Mouse (Mus musculus): ENCODE data around the gene Nckipsd. TPM values are rescaled to one million over a fixed set of nuclear protein-coding genes. Genes with fewer than 3 reads are reported as not detected.

The Nckipsd gene
- total and polyA plus RNA-seq, 3 experiments: 6.4 to 13.2 (median 6.6) TPM

DNA sequence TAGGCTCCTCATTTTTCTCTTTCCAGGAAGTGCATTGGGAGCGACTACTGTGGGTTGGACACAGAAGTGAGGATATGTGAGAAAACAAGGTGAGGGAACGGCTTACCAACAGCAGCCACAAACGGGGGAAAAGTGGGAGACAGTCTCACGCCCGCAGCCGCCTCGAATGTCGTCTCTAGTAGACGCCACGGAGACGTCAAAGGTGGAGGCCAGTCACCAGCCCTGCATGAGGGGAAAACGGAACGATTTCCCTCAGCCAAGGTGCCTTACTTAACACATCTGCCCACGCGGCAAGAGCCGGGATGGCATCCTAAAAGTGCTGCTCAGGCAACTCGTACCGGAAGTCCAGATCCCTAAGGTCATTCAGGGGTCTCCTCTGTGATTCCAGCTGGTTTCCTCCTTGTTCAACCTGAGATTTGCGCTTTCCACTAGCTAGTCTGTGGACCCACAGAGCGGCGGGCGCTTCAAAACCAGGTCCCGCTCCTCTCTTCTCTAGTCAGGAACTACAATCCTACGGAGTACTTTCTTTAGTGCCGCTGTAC, 16.0 kb downstream of the Nckipsd start:
- dilution Hi-C loops (cut with MboI; ENCODE audit: extremely low pct_ligation_motif_present, extremely low pct_unique_long_range_greater_than_20kb, low sequenced_read_pairs): no loop called here
- Histone ChIP-seq H3K79me2 (replicated peaks; ENCODE audit: control insufficient read depth, extremely low read depth, insufficient read depth, poor library complexity, severe bottlenecking) (no peaks in the 10 kb centered on the region), H3K9me3 (replicated peaks; ENCODE audit: low read length) (peaks cover 21% of the 10 kb centered on the region), H3K4me3 (replicated peaks in 1 of 3; ENCODE audit: low read depth in 2 of 3, low read length in 2 of 3, poor library complexity in 1 of 3) (no peak overlapping the region), H3K36me3 (replicated peaks in 1 of 2; ENCODE audit: control insufficient read depth in 1 of 2, insufficient read depth in 1 of 2, low read length in 1 of 2) (peaks cover 0 to 6% of the 10 kb centered on the region in 2 experiments), H3K9ac (ENCODE audit: insufficient read depth, low read depth) (no peak overlapping the region), H3K4me2 (ENCODE audit: insufficient read depth, low read depth, poor library complexity, severe bottlenecking) (no peak overlapping the region), H3K4me1 (ENCODE audit: control insufficient read depth in 1 of 2, insufficient read depth in 2 of 2) (no peaks in the 10 kb centered on the region), H3K27ac (ENCODE audit: insufficient read depth, low read depth) (no peak overlapping the region), H3K27me3 (replicated peaks) (peaks cover 1% of the 10 kb centered on the region)
- TF ChIP-seq GABPA (IDR thresholded peaks at IDR 0.05; ENCODE audit: insufficient replicate concordance, low read depth, low read length): no peak
- TF ChIP-seq BHLHE40 (IDR thresholded peaks at IDR 0.05; ENCODE audit: low read depth, low read length): no peak
- TF ChIP-seq MXI1 (IDR thresholded peaks at IDR 0.05; ENCODE audit: low read depth, low read length): no peak
- TF ChIP-seq TCF12 (IDR thresholded peaks at IDR 0.05; ENCODE audit: low read depth, low read length): no peak
- no peak for TF ChIP-seq IRF4 (IDR thresholded peaks at IDR 0.05; ENCODE audit: low read depth, low read length)
- TF ChIP-seq ZMIZ1 (IDR thresholded peaks at IDR 0.05; ENCODE audit: low read depth, low read length): no peak
- no peak for TF ChIP-seq SMC3 (IDR thresholded peaks at IDR 0.05; ENCODE audit: low read depth, low read length)
- no peak for TF ChIP-seq ETS1 (conservative IDR thresholded peaks at IDR 0.05; ENCODE audit: low read depth, low read length)
- no peak for TF ChIP-seq MAX (IDR thresholded peaks at IDR 0.05; ENCODE audit: low read length)
- in situ Hi-C loops (cut with MboI; ENCODE audit: low pct_ligation_motif_present, low pct_unique_long_range_greater_than_20kb, low sequenced_read_pairs): no loop called here
- no peak for DNase-seq (ENCODE audit: extremely low read depth)

DNA sequence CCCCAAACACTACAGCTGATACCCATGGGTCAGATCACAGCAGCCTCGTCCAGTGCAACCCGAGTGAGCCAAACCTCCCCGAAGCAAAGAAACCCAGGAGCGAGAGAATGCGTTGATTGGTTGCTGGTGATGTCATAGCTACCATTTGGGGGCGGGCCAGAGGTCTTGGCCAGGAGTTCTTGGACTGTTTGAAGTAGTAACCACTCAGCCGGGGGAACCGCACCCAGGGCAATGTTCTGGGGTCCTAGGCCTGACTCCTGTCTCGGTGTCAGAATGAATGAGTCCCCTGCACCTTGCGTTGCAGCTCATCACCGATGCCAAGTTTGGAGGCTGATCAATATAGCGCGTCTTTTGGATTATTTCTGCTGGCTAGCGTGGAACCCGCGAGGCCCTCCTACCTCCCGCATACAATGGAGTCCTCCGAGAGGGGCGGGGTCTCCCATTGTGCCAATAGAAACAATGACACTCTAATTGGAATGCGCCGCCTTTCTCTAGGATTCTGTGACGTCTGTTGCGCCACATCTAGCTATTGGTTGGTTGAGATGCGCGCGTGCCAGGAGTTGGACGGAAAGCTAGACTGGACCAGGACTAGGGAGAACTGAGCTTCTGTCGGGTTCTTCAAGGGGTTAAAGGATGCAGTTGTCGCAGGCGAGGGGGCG, 16.7 kb downstream of the Nckipsd start:
- Histone ChIP-seq H3K27me3 (replicated peaks) (peaks cover 3% of the 10 kb centered on the region), H3K36me3 (replicated peaks in 1 of 2; ENCODE audit: control insufficient read depth in 1 of 2, insufficient read depth in 1 of 2, low read length in 1 of 2) (peaks cover 0 to 4% of the 10 kb centered on the region in 2 experiments), H3K9ac (ENCODE audit: insufficient read depth, low read depth) (no peak overlapping the region), H3K79me2 (replicated peaks; ENCODE audit: control insufficient read depth, extremely low read depth, insufficient read depth, poor library complexity, severe bottlenecking) (no peaks in the 10 kb centered on the region), H3K4me3 (replicated peaks in 1 of 3; ENCODE audit: low read depth in 2 of 3, low read length in 2 of 3, poor library complexity in 1 of 3) (no peak overlapping the region), H3K4me2 (ENCODE audit: insufficient read depth, low read depth, poor library complexity, severe bottlenecking) (no peak overlapping the region), H3K9me3 (replicated peaks; ENCODE audit: low read length) (peaks cover 21% of the 10 kb centered on the region), H3K4me1 (ENCODE audit: control insufficient read depth in 1 of 2, insufficient read depth in 2 of 2) (no peaks in the 10 kb centered on the region), H3K27ac (ENCODE audit: insufficient read depth, low read depth) (no peak overlapping the region)
- no peak for DNase-seq (ENCODE audit: extremely low read depth)
- dilution Hi-C loops (cut with MboI; ENCODE audit: extremely low pct_ligation_motif_present, extremely low pct_unique_long_range_greater_than_20kb, low sequenced_read_pairs): no loop called here
- no peak for TF ChIP-seq MAX (IDR thresholded peaks at IDR 0.05; ENCODE audit: low read length)
- no peak for TF ChIP-seq ZNF384 (IDR thresholded peaks at IDR 0.05; ENCODE audit: low read depth, low read length)
- TF ChIP-seq POLR2A (IDR thresholded peaks at IDR 0.05; ENCODE audit: low read depth, low read length): no peak
- TF ChIP-seq TCF12 (IDR thresholded peaks at IDR 0.05; ENCODE audit: low read depth, low read length): no peak
- no peak for TF ChIP-seq PAX5 (IDR thresholded peaks at IDR 0.05; ENCODE audit: low read length)
- no peak for TF ChIP-seq CHD2 (IDR thresholded peaks at IDR 0.05; ENCODE audit: low read length)
- TF ChIP-seq MXI1 (IDR thresholded peaks at IDR 0.05; ENCODE audit: low read depth, low read length): no peak
- no peak for TF ChIP-seq MEF2A (IDR thresholded peaks at IDR 0.05; ENCODE audit: borderline replicate concordance, low read depth, low read length)
- no peak for TF ChIP-seq MAFK (IDR thresholded peaks at IDR 0.05; ENCODE audit: insufficient replicate concordance, low read length)
- TF ChIP-seq EP300 (IDR thresholded peaks at IDR 0.05; ENCODE audit: low read length): no peak
- no peak for TF ChIP-seq MAZ (IDR thresholded peaks at IDR 0.05; ENCODE audit: low read depth, low read length)
- TF ChIP-seq SIN3A (IDR thresholded peaks at IDR 0.05; ENCODE audit: low read length): no peak
- TF ChIP-seq MYC (IDR thresholded peaks at IDR 0.05; ENCODE audit: low read depth, low read length): no peak
- in situ Hi-C loops (cut with MboI; ENCODE audit: low pct_ligation_motif_present, low pct_unique_long_range_greater_than_20kb, low sequenced_read_pairs): no loop called here
